Mouse (Mus musculus) liver, embryonic 14.5 days (tissue): Measurements from ENCODE around the gene Kansl1.
"Not testable (repeated sequence)": the region's sequence is repeated elsewhere in the genome, so short reads cannot be mapped to it uniquely, and the experiment has no call there.

Experiments used
- CTCF ChIP-seq: IDR thresholded peaks from 2 replicates; pipeline ENCODE4 v1.5.1; 2016; ENCODE audit warnings: antibody characterized with exemption, low read depth, control low read depth
- EP300 ChIP-seq: IDR thresholded peaks from 2 replicates; pipeline ENCODE4 v1.6.1; 2016; ENCODE audit warnings: antibody characterized with exemption, low read depth

DNA sequence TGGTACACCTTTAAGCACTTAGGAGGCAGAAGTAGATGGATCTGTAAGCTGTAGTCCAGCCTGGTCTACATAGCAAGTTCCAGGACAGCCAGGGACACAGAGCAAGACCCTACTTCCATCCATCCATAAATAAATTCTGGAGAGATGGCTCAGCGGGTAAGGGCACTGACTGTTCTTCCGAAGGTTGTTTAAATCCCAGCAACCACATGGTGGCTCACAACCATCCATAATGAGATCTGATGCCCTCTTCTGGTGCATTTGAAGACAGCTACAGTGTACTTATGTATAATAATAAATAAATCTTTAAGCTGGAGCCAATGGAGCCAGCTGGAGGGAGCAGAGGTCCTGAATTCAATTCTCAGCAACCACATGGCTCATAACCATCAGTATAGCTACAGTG is 20.2 kb downstream of the Kansl1 start:
- TF ChIP-seq CTCF: peak; percentile 50
- not testable (repeated sequence) for TF ChIP-seq EP300
